Mouse (Mus musculus): ENCODE measurements around the gene Dand5.

The Dand5 gene

GRCm38 (mm10) chr8:84783198-84783918 is 39.3 kb downstream of the Dand5 start:
- DNase-seq (ENCODE audit: low spot score) = no peak

GRCm38 (mm10) chr8:84782680-84783079 is 39.9 kb downstream of the Dand5 start:
- DNase-seq (ENCODE audit: low spot score) = no peak

- no peak for DNase-seq (ENCODE audit: low spot score)
Measured at GRCm38 (mm10) chr8:84781686-84782505, 40.7 kb downstream of the Dand5 start.

GRCm38 (mm10) chr8:84780949-84781680 is 41.5 kb downstream of the Dand5 start:
- DNase-seq (ENCODE audit: low spot score) = no peak

- DNase-seq (ENCODE audit: low spot score) = no peak
Measured at GRCm38 (mm10) chr8:84780225-84780555, 42.4 kb downstream of the Dand5 start.

GRCm38 (mm10) chr8:84779519-84780224 is 43.0 kb downstream of the Dand5 start:
- no peak for DNase-seq (ENCODE audit: low spot score)

GRCm38 (mm10) chr8:84778638-84779380 is 43.8 kb downstream of the Dand5 start:
- DNase-seq (ENCODE audit: low spot score) = no peak

- DNase-seq (ENCODE audit: low spot score) = no peak
Measured at GRCm38 (mm10) chr8:84777899-84778637, 44.6 kb downstream of the Dand5 start.

GRCm38 (mm10) chr8:84776569-84776968 is 46.1 kb downstream of the Dand5 start:
- DNase-seq (ENCODE audit: low spot score) = no peak

GRCm38 (mm10) chr8:84775621-84776113 is 47.0 kb downstream of the Dand5 start:
- DNase-seq (ENCODE audit: low spot score) = no peak

GRCm38 (mm10) chr8:84775105-84775591 is 47.5 kb downstream of the Dand5 start:
- no peak for DNase-seq (ENCODE audit: low spot score)

- DNase-seq (ENCODE audit: low spot score) = no peak
Measured at GRCm38 (mm10) chr8:84774473-84774911, 48.1 kb downstream of the Dand5 start.

- DNase-seq (ENCODE audit: low spot score) = peak; percentile 64
Measured at GRCm38 (mm10) chr8:84773833-84774232, 48.8 kb downstream of the Dand5 start.

GRCm38 (mm10) chr8:84773304-84773703 is 49.3 kb downstream of the Dand5 start:
- no peak for DNase-seq (ENCODE audit: low spot score)

GRCm38 (mm10) chr8:84772628-84773027 is 50.0 kb downstream of the Dand5 start:
- no peak for DNase-seq (ENCODE audit: low spot score)

- DNase-seq (ENCODE audit: low spot score) = no peak
Measured at GRCm38 (mm10) chr8:84771941-84772378, 50.7 kb downstream of the Dand5 start.

- no peak for DNase-seq (ENCODE audit: low spot score)
Measured at GRCm38 (mm10) chr8:84771000-84771687, 51.5 kb downstream of the Dand5 start.

- DNase-seq (ENCODE audit: low spot score) = no peak
Measured at GRCm38 (mm10) chr8:84770100-84770953, 52.3 kb downstream of the Dand5 start.

- no peak for DNase-seq (ENCODE audit: low spot score)
Measured at GRCm38 (mm10) chr8:84769324-84769723, 53.3 kb downstream of the Dand5 start.

Measured in embryo, embryonic 10 days (tissue).